Mouse (Mus musculus): Measurements from ENCODE around the gene Auts2.

GRCm38 (mm10) chr5:131869711-131870499 lies 673.2 kb downstream of the Auts2 start:
- TF ChIP-seq CTCF (IDR thresholded peaks at IDR 0.05; ENCODE audit: low read depth) (no peak), EP300 (IDR thresholded peaks at IDR 0.05; ENCODE audit: low read depth) (no peak)
